Mouse (Mus musculus) cerebellum, adult 2 months (tissue): Measurements from ENCODE around the gene Flywch2.

Experiments
- CTCF ChIP-seq: fragments of 200-500 bp; IDR thresholded peaks from 2 replicates; pipeline ENCODE4 v1.5.1; 2011; ENCODE audit warnings: low read depth, mild to moderate bottlenecking, control low read depth, low read length, moderate library complexity, borderline replicate concordance; ENCODE audit not compliant: insufficient read depth
- POLR2A ChIP-seq: fragments of 200-500 bp; IDR thresholded peaks from 2 replicates; pipeline ENCODE4 v1.6.1; 2011; ENCODE audit warnings: low read length, control low read depth, borderline replicate concordance; ENCODE audit not compliant: insufficient read depth

- no peak for TF ChIP-seq CTCF
- no peak for TF ChIP-seq POLR2A
Measured at GRCm38 (mm10) chr17:23761155-23761554, 24.7 kb downstream of the Flywch2 start.
